Mouse (Mus musculus) neural tube, embryonic 11.5 days (tissue): ENCODE results near the gene Mcur1. TPM values are rescaled to one million over a fixed set of nuclear protein-coding genes. Genes with fewer than 3 reads are reported as not detected.

ENCODE experiments used
- ATAC-seq: fragments of 200-750 bp; cut with Nextera tagmentation; 2 replicates; pipeline ENCODE4 v1.8.0; 2017; ENCODE audit warnings: moderate number of reproducible peaks, mild to moderate bottlenecking, moderate TSS enrichment, moderate library complexity; ENCODE audit not compliant: insufficient read depth, low FRiP score, low TSS enrichment
- DNase-seq: peaks from one replicate; pipeline ENCODE4 v3.0.0-alpha.2; 2015; ENCODE audit warnings: low spot score
- H3K27ac ChIP-seq: fragments of 300-500 bp; sonication (generic); 2 replicates; pipeline ENCODE4 v1.5.1; 2014; ENCODE audit warnings: low read depth, mild to moderate bottlenecking, low read length
- H3K27me3 ChIP-seq: fragments of 300-500 bp; sonication (generic); 2 replicates; pipeline ENCODE4 v1.6.1; 2014; ENCODE audit warnings: mild to moderate bottlenecking, low read length, mixed read lengths; ENCODE audit not compliant: control insufficient read depth, insufficient read depth
- H3K36me3 ChIP-seq: fragments of 300-500 bp; sonication (generic); 2 replicates; pipeline ENCODE4 v1.6.1; 2014; ENCODE audit warnings: mild to moderate bottlenecking, low read length, moderate library complexity, mixed read lengths; ENCODE audit not compliant: control insufficient read depth, insufficient read depth
- H3K4me1 ChIP-seq: fragments of 300-500 bp; sonication (generic); 2 replicates; pipeline ENCODE4 v1.6.1; 2014; ENCODE audit warnings: low read length, mixed read lengths; ENCODE audit not compliant: control insufficient read depth, insufficient read depth
- H3K4me2 ChIP-seq: fragments of 300-500 bp; sonication (generic); 2 replicates; pipeline ENCODE4 v1.6.1; 2014; ENCODE audit warnings: low read depth, mild to moderate bottlenecking, moderate library complexity
- H3K4me3 ChIP-seq: fragments of 300-500 bp; sonication (generic); 2 replicates; pipeline ENCODE4 v1.5.1; 2014; ENCODE audit warnings: low read depth, low read length
- H3K9ac ChIP-seq: fragments of 300-500 bp; sonication (generic); 2 replicates; pipeline ENCODE4 v1.6.1; 2014; ENCODE audit warnings: mild to moderate bottlenecking, low read length
- H3K9me3 ChIP-seq: fragments of 300-500 bp; sonication (generic); 2 replicates; pipeline ENCODE4 v1.6.1; 2016; ENCODE audit warnings: low read length; ENCODE audit not compliant: control insufficient read depth
- WGBS: fragments of 180-500 bp; shearing (Covaris S2); extraction: QIAGEN DNeasy Blood & Tissue Kit; methylation state at CpG from one replicate; pipeline ENCODE4 v1.1.7; 2014; 5-methylcytosine and 5-hydroxymethylcytosine counted together
- polyA plus RNA-seq: library from polyadenylated mRNA; unstranded; fragments of >200 nt; fragmentation: Nextera tagmentation; extraction: Ambion mirVana; gene quantifications from 2 replicates; pipeline ENCODE4 v1.2.1, GENCODE M21; 2014

The Mcur1 gene
- polyA plus RNA-seq, 1 experiment from 2014 or later = 14.7 TPM

GRCm38 (mm10) chr13:43525363-43526134 is 34.4 kb downstream of the Mcur1 start:
- 66% methylated on average over 16 of the region's 16 CpGs for WGBS
- no peaks in the 10 kb centered on the region for H3K9me3 ChIP-seq
- no peaks in the 10 kb centered on the region for H3K27me3 ChIP-seq
- no peak for ATAC-seq
- H3K4me3 ChIP-seq = no peak overlapping the region
- H3K9ac ChIP-seq = no peak overlapping the region
- H3K36me3 ChIP-seq = no peaks in the 10 kb centered on the region
- H3K27ac ChIP-seq = no peak overlapping the region
- H3K4me2 ChIP-seq = no peak overlapping the region
- no peak for DNase-seq
- H3K4me1 ChIP-seq = peaks cover 8% of the 10 kb centered on the region

- peaks cover 8% of the 10 kb centered on the region for H3K4me1 ChIP-seq
- no peak for ATAC-seq
- no peaks in the 10 kb centered on the region for H3K27me3 ChIP-seq
- no peak overlapping the region for H3K27ac ChIP-seq
- H3K4me2 ChIP-seq = no peak overlapping the region
- no peak overlapping the region for H3K4me3 ChIP-seq
- no peak overlapping the region for H3K9ac ChIP-seq
- no peaks in the 10 kb centered on the region for H3K36me3 ChIP-seq
- no peaks in the 10 kb centered on the region for H3K9me3 ChIP-seq
- no peak for DNase-seq
- 78% methylated on average over 16 of the region's 16 CpGs for WGBS
Measured at GRCm38 (mm10) chr13:43524491-43525362, 35.3 kb downstream of the Mcur1 start.

- H3K4me1 ChIP-seq = peaks cover 8% of the 10 kb centered on the region
- H3K9me3 ChIP-seq = no peaks in the 10 kb centered on the region
- H3K4me3 ChIP-seq = no peak overlapping the region
- H3K4me2 ChIP-seq = no peak overlapping the region
- H3K36me3 ChIP-seq = no peaks in the 10 kb centered on the region
- no peak overlapping the region for H3K9ac ChIP-seq
- ATAC-seq = no peak
- no peak for DNase-seq
- WGBS = 92% methylated on average over 7 of the region's 7 CpGs
- no peaks in the 10 kb centered on the region for H3K27me3 ChIP-seq
- H3K27ac ChIP-seq = no peak overlapping the region
Measured at GRCm38 (mm10) chr13:43523906-43524480, 36.0 kb downstream of the Mcur1 start.

GRCm38 (mm10) chr13:43521940-43522339 is 38.1 kb downstream of the Mcur1 start:
- H3K27ac ChIP-seq = no peak overlapping the region
- no peaks in the 10 kb centered on the region for H3K36me3 ChIP-seq
- no peak overlapping the region for H3K4me3 ChIP-seq
- H3K9me3 ChIP-seq = no peaks in the 10 kb centered on the region
- H3K9ac ChIP-seq = no peak overlapping the region
- no peak for DNase-seq
- H3K4me1 ChIP-seq = peaks cover 8% of the 10 kb centered on the region
- WGBS = 89% methylated on average over 5 of the region's 5 CpGs
- no peak overlapping the region for H3K4me2 ChIP-seq
- no peak for ATAC-seq
- no peaks in the 10 kb centered on the region for H3K27me3 ChIP-seq

GRCm38 (mm10) chr13:43519251-43519650 is 40.7 kb downstream of the Mcur1 start:
- H3K36me3 ChIP-seq = no peaks in the 10 kb centered on the region
- no peak overlapping the region for H3K27ac ChIP-seq
- no peak overlapping the region for H3K4me2 ChIP-seq
- no peak for DNase-seq
- no peaks in the 10 kb centered on the region for H3K9me3 ChIP-seq
- WGBS = 85% methylated on average over 6 of the region's 6 CpGs
- ATAC-seq = no peak
- no peaks in the 10 kb centered on the region for H3K27me3 ChIP-seq
- H3K4me3 ChIP-seq = no peak overlapping the region
- H3K4me1 ChIP-seq = no peaks in the 10 kb centered on the region
- H3K9ac ChIP-seq = no peak overlapping the region

DNA sequence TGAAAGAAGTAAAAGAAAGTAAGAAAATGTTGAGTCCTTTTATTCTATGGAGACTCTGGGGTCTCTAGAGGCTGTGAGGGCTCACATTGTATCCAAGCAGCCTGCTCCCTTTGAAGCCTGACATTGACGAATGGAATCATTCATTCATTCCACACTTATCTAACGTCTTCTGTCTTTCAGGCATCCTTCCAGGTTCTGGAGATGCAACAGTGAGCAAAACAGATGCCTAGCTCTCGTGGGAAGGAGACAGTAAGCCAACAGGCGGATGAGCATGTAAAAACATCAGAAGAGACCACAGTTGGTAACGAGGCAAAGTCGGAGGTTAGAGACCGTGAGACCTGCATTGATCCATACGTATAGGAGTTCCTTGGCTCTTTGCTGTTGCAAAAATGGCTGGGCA is 42.6 kb downstream of the Mcur1 start:
- no peaks in the 10 kb centered on the region for H3K36me3 ChIP-seq
- H3K27ac ChIP-seq = no peak overlapping the region
- DNase-seq = no peak
- H3K4me3 ChIP-seq = no peak overlapping the region
- no peak for ATAC-seq
- no peaks in the 10 kb centered on the region for H3K27me3 ChIP-seq
- no peaks in the 10 kb centered on the region for H3K4me1 ChIP-seq
- 66% methylated on average over 8 of the region's 8 CpGs for whole genome bisulfite sequencing
- no peak overlapping the region for H3K4me2 ChIP-seq
- no peaks in the 10 kb centered on the region for H3K9me3 ChIP-seq
- H3K9ac ChIP-seq = no peak overlapping the region

DNA sequence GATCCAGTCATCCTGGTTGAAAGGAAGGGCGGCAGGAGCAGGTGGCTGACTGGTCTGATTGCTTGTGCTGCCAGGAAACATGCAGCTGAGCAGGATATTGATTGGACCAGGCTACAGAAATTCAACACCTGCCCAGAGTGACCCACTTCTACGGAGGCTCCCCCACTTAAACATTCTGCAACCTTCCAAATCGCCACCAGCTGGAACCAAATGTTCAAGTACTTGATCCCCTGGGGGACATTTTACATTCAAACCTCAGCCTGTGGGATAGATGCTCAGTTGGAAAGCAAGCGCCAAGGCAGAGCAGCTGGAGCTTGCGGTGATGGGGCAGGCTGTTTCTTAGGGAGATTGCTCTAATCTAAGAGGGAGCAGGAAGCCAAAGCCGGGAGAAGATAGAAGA is 43.1 kb downstream of the Mcur1 start:
- H3K27ac ChIP-seq = no peak overlapping the region

DNA sequence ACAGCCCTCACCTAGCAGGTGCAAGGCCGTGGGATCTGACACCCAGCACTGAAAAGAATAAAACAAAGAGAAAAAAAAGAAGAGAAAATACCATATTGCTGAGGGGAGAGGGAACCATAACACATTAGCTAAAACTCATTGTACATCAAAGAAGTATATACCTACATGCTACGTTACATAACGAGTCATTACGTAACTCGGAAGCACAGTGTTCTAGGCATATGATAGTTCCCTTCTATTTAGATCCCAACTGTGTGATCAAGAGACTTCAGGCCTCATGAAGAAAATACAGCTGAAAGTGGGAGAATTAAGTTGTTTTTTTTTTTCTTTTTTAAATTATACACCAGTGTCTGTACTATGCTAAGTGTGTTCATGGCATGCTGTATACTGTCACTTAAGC is 43.9 kb downstream of the Mcur1 start:
- Histone ChIP-seq H3K9me3 (no peaks in the 10 kb centered on the region), H3K4me1 (no peaks in the 10 kb centered on the region), H3K27ac (no peak overlapping the region), H3K4me2 (no peak overlapping the region), H3K36me3 (no peaks in the 10 kb centered on the region), H3K9ac (no peak overlapping the region), H3K27me3 (no peaks in the 10 kb centered on the region), H3K4me3 (no peak overlapping the region)
- ATAC-seq (no peak), DNase-seq (no peak)
- 95% methylated on average over 5 of the region's 5 CpGs for WGBS

More for the DNA sequence above, 43.1 kb downstream of the Mcur1 start:
- DNase-seq (no peak), ATAC-seq (no peak)
- Histone ChIP-seq H3K4me2 (no peak overlapping the region), H3K27me3 (no peaks in the 10 kb centered on the region), H3K36me3 (no peaks in the 10 kb centered on the region), H3K4me3 (no peak overlapping the region), H3K4me1 (no peaks in the 10 kb centered on the region), H3K9ac (no peak overlapping the region), H3K9me3 (no peaks in the 10 kb centered on the region)
- WGBS = 40% methylated on average over 6 of the region's 6 CpGs
